Mouse (Mus musculus): Measurements from ENCODE around the gene Pgm1.

The Pgm1 gene

DNA sequence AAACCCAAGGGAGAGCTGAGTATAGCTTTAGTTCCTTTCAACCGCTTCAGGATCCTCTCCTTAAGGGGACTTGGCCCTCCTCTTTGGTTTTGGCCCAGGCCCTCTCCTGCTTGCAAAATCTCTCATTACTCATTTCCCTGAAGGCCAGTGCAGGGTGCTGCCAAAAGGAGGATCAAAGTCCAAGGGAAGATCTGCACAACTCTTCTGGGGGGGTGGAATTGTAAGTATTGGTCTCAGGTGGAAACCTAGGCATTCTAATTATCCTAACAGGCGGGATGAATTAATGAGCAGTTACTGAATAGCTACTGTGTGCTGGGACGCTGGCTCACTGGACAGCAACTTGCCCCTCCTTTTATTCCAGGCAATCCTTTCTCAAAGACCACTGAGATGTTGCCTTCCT is 82.3 kb downstream of the Pgm1 start:
- no peak for DNase-seq (ENCODE audit: low spot score)

- DNase-seq (ENCODE audit: low spot score) = no peak
Observed at GRCm38 (mm10) chr4:100012361-100013035, 83.3 kb downstream of the Pgm1 start.

GRCm38 (mm10) chr4:100027773-100028172 is 98.6 kb downstream of the Pgm1 start:
- DNase-seq (ENCODE audit: low spot score) = no peak

DNA sequence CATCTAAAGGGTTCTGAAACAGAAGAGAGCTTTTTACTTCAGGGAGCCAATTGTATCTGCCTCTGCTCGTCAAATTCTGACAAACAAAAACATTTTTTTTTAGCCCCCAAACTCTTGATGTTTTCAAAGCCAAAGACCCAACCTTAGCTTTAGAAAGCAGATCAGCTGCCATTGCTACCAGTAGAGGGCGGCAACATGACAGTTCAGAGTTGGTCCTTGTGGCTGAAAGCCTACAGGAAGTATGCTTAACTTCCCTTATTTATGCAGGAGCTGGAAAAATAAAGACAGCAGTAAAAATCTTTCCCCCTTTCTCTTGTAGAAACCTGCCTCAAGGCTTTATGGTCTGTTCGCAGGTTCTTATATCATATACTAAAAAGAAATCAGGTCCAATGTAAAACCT is 99.4 kb downstream of the Pgm1 start:
- peak; percentile 90 for DNase-seq (ENCODE audit: low spot score)

DNA sequence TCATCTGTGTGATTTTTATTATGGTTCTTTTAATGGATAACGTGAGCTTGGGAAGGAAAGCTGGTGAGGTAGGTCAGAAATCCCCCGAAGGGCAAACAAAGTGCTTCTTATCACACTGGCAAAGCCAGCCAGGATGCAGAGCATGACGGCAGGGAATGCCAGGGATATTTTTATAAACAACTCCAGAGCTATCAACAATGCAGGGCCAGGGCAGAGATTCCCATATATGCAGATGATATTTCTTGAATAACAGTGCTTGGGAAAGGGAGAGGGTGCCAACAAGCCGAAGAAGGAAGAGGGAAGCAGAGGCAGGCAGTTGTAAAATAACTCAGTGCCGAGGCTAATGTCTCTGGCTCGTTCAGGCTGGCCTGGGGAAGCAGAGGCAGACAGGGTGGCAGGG is 102.1 kb downstream of the Pgm1 start:
- DNase-seq (ENCODE audit: low spot score) = no peak

GRCm38 (mm10) chr4:100032608-100033007 is 103.4 kb downstream of the Pgm1 start:
- no peak for DNase-seq (ENCODE audit: low spot score)

DNA sequence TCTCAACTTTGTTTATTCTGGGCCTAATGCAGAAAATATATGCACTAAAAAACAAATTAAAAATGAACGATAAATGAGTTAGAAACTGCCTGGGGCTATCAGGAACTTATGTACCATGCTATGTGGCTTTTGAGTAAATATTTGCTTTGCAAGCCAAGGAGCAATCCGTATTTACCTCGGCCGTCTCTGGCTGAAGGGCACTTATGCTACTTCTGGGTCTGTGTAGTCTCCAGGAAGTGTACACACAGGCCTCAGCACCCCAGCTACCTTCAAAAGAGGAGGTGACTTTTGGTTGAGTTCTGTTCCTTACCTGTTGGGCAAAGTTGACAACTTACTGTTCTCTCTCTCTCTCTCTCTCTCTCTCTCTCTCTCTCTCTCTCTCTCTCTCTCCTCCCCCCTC is 104.7 kb downstream of the Pgm1 start:
- no peak for DNase-seq (ENCODE audit: low spot score)

DNA sequence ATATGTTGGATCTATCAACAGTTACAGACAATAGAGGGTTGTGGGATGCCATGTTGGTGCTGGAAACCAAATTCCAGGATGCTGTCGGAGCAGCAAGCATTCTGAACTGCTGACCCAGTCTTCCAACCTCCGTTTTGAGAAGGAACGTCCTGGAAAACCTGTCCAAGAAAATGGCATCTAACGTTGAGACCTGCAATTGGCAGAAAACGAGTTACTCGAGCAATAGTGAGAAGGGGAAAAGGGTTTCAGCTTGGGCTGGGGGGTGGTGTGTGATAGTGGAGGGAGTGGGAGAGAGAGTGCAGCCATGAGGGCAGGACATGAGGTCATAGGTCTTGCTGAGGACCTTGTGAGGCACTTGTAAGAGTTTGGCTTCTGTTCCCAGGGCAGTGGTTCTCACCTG is 105.8 kb downstream of the Pgm1 start:
- no peak for DNase-seq (ENCODE audit: low spot score)

DNA sequence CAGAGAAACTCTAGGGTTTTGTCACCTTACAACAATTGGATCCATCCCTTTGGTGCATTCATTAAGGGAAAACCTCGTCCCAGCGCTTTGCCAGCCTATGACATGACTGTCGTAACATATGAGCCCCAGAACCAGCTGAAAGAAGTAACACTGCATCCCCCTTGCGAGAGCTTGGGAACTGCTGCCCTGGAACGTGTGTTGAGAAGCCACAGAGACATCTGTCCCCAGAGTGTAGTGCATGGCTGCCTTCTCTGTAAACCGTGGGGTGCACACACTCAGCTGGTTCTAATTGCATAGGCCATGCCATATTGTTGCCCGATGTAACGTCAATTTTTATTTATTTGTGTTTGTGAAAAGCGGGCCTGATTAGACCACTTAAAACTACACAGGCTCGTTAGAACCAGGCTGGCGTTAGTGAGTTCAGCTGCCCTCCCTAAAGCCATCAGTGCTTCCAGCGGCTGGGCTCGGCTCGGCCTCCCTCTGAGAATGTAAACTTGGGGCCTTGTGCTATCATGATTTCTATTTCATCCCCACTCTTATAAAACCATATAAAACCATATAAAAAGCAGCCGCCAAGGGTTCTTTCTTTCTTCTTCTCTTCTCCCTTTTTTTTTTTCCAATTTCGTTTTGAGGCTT is 106.8 kb downstream of the Pgm1 start:
- DNase-seq (ENCODE audit: low spot score) = peak; percentile 31
